8 mouse cellular contexts compared by ENCODE assay signal in the genomic region with DNA sequence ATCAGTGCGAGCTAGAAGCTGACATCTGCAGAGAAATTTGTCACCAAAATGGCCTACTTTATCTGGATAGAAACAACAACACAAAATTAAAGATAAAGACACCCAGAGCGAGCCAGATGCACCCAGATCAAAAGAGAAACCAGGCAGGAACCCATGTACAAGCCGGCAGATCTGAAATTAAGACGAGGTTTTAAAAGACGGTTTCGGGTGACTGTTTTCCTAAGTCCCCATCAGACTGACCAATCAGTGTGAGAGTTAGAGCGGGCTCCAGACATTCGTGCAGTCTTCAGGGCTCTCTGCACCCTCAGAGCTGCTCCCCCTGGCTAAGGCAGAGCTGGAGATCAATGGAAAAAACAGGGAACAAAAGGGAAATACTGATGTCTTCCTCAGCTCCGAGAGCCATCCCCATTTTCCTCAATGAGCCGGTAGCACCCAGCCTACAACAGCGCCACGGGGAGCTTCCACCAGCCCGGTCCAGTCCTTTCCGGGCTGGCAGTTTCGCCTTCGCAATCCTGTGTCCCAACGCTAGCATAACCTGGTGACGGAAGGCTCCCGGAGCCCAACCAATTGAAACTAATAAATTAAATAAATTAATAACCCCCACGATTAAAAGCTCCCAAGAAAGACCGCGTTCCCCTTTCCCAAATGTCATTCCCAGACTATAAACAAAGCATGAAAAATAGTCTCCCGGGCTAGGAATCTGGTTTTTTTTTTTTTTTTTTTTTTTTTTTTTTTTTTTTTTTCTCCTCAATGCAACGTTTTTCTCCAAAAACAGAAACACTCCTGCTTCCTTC. TPM values are rescaled to one million over a fixed set of nuclear protein-coding genes. Genes with fewer than 3 reads are reported as not detected.
DNase-seq lines count a peak whose midpoint lies in the region; ATAC-seq and TF ChIP-seq lines count a peak whose summit lies in the region.

No protein-coding gene starts in this region.

- TF ChIP-seq CTCF in thymus, adult 2 months (IDR thresholded peaks at IDR 0.05; ENCODE audit: borderline replicate concordance, control insufficient read depth, extremely low read depth, insufficient read depth, low read length, poor library complexity) = no peak

- H3K27me3 ChIP-seq in thymus, adult 2 months (ENCODE audit: control insufficient read depth, insufficient read depth, low read length) = no peaks in the 10 kb centered on the region
- no peaks in the 10 kb centered on the region for H3K27me3 ChIP-seq in intestine, embryonic 14.5 days (replicated peaks; ENCODE audit: control insufficient read depth, insufficient read depth, low read length)

- H3K9ac ChIP-seq in intestine, embryonic 14.5 days (ENCODE audit: low read length) = peak overlapping the region; percentile 88

- peak overlapping the region; percentile 61 for H3K4me2 ChIP-seq in intestine, embryonic 14.5 days (ENCODE audit: low read length)

- peak overlapping the region; percentile 58 for H3K4me3 ChIP-seq in thymus, adult 2 months (ENCODE audit: control insufficient read depth, insufficient read depth, low read length)
- H3K4me3 ChIP-seq in intestine, embryonic 14.5 days (ENCODE audit: low read depth, low read length) = peak overlapping the region; percentile 78

- no peak for TF ChIP-seq POLR2A in thymus, adult 2 months (IDR thresholded peaks at IDR 0.05; ENCODE audit: control insufficient read depth, extremely low read depth, insufficient read depth, low read length, poor library complexity)

- H3K27ac ChIP-seq in thymus, adult 2 months (ENCODE audit: control insufficient read depth, insufficient read depth, low read length) = peak overlapping the region; percentile 75
- H3K27ac ChIP-seq in intestine, embryonic 14.5 days (ENCODE audit: low read depth) = peak overlapping the region; percentile 83

- peaks cover 26% of the 10 kb centered on the region for H3K4me1 ChIP-seq in thymus, adult 2 months (replicated peaks; ENCODE audit: control insufficient read depth, insufficient read depth, low read length)
- peaks cover 21% of the 10 kb centered on the region for H3K4me1 ChIP-seq in intestine, embryonic 14.5 days (replicated peaks; ENCODE audit: control insufficient read depth, insufficient read depth, low read length)

- ATAC-seq in intestine, embryonic 14.5 days (replicated peaks; ENCODE audit: low FRiP score, low TSS enrichment, low read depth) = peak; percentile 47; the same call in 1 of the 2 replicates

- H3K9me3 ChIP-seq in intestine, embryonic 14.5 days (ENCODE audit: control insufficient read depth, low read length) = no peaks in the 10 kb centered on the region

- no peaks in the 10 kb centered on the region for H3K36me3 ChIP-seq in thymus, adult 2 months (ENCODE audit: control insufficient read depth, insufficient read depth, low read length)
- no peaks in the 10 kb centered on the region for H3K36me3 ChIP-seq in intestine, embryonic 14.5 days (ENCODE audit: control insufficient read depth, insufficient read depth, low read length)

- DNase-seq in thymus, adult 2 months = no peak
- DNase-seq in thymus, adult 18-20 months = no peak
- DNase-seq in embryo, embryonic 10 days (ENCODE audit: low spot score) = peak; percentile 75
- peak; percentile 67 for DNase-seq in gastrocnemius, postnatal 25 days
- DNase-seq in intestine, embryonic 14.5 days (ENCODE audit: low spot score) = peak; percentile 84
- peak; percentile 56 to 64 for DNase-seq in left cerebral cortex, postnatal 25 days (ENCODE audit: low spot score in 2 of 2)
- peak; percentile 72 for DNase-seq in mesoderm, embryonic 11.5 days (ENCODE audit: low read depth, low spot score)
- DNase-seq in right cerebral cortex, postnatal 4 days = peak; percentile 50

- intact Hi-C loops in left cerebral cortex, postnatal 25 days (cut with DNase I) = loop anchor here (5.0 kb wide), 2 partner anchors 65 to 275 kb away; no protein-coding TSS in a partner anchor

- WGBS in thymus, adult 2 months = under 1% methylated on average over 24 of the region's 24 CpGs
- WGBS in intestine, embryonic 14.5 days = under 1% methylated on average over 24 of the region's 24 CpGs

RNA-seq across cellular contexts. Expression of gene Foxn3, which starts 1.1 kb away (rescaled TPM):
- polyA plus RNA-seq in thymus, adult 2 months (2012; rRNA removed) = 71.3 and 90.9 TPM in 2 replicates
- total RNA-seq in gastrocnemius, postnatal 25 days (2021) = 100 to 1,000 TPM; 163 to 186 TPM
- polyA plus RNA-seq in intestine, embryonic 14.5 days (2014; fragmentation: Nextera tagmentation; extraction: Ambion mirVana) = 74.3 and 75.9 TPM in 2 replicates
- total RNA-seq in left cerebral cortex, postnatal 25 days (2021) = 10 to 100 TPM; 49.3 to 52.8 TPM

Comparison
In these comparisons a context has a peak if more than half of its experiments do, and no peak if none do; other contexts are left out.
1. DNase-seq: peak in embryo, embryonic 10 days (single experiment), gastrocnemius, postnatal 25 days (single experiment), intestine, embryonic 14.5 days (single experiment), left cerebral cortex, postnatal 25 days (2 of 2), mesoderm, embryonic 11.5 days (single experiment) and right cerebral cortex, postnatal 4 days (single experiment); none in thymus, adult 2 months (single experiment) and thymus, adult 18-20 months (0 of 2).